Mouse (Mus musculus) cerebellum, postnatal 14 days (tissue): Measurements from ENCODE around the gene Snx15.
A peak's percentile ranks its signal among the peaks of the same experiment; 100 is the strongest.

Experiments
- DNase-seq, 2 experiments: peaks; one replicate each; pipeline ENCODE4 v3.0.0; 2021; ENCODE audit warnings: mixed read lengths in 2 of 2

Gene Snx15

GRCm38 (mm10) chr19:6118677-6119185 is 9.4 kb downstream of the Snx15 start:
- peak; percentile 45 to 63 for DNase-seq

- DNase-seq = peak; percentile 89 to 90
Measured at GRCm38 (mm10) chr19:6117986-6118676, 10.0 kb downstream of the Snx15 start, which contains the start of gene Sac3d1. Gene Sac3d1 (minus strand): TSS chr19:6118650.

- no peak for DNase-seq
Measured at GRCm38 (mm10) chr19:6117346-6117985, 10.6 kb downstream of the Snx15 start.

GRCm38 (mm10) chr19:6116113-6116850 is 11.8 kb downstream of the Snx15 start:
- peak; percentile 43 to 52 for DNase-seq

GRCm38 (mm10) chr19:6113116-6113515 is 15.0 kb downstream of the Snx15 start:
- no peak for DNase-seq

- DNase-seq = no peak
Measured at GRCm38 (mm10) chr19:6105586-6105985, 22.5 kb downstream of the Snx15 start, which contains the start of gene Naaladl1. Gene Naaladl1 (plus strand): TSS chr19:6105782.

GRCm38 (mm10) chr19:6104476-6104875 is 23.6 kb downstream of the Snx15 start:
- DNase-seq = no peak

GRCm38 (mm10) chr19:6102169-6102853 is 25.8 kb downstream of the Snx15 start:
- no peak for DNase-seq

GRCm38 (mm10) chr19:6101186-6101585 is 26.9 kb downstream of the Snx15 start:
- DNase-seq = no peak

- no peak for DNase-seq
Measured at GRCm38 (mm10) chr19:6097847-6098246, 30.3 kb downstream of the Snx15 start.

GRCm38 (mm10) chr19:6094119-6094518 is 34.0 kb downstream of the Snx15 start, which contains the start of gene AC131692.1:
Gene AC131692.1 (plus strand): TSS chr19:6094419.
- DNase-seq = no peak

- no peak for DNase-seq
Measured at GRCm38 (mm10) chr19:6088841-6089240, 39.3 kb downstream of the Snx15 start.

GRCm38 (mm10) chr19:6085417-6085879 is 42.7 kb downstream of the Snx15 start:
- DNase-seq = peak; percentile 45 to 56

GRCm38 (mm10) chr19:6084478-6085248 is 43.4 kb downstream of the Snx15 start, which contains the start of the genes Zfpl1 and Cdca5:
Gene Zfpl1 (minus strand): TSS chr19:6084956.
Gene Cdca5 (plus strand): TSS chr19:6084983.
- peak; percentile 98 to 99 for DNase-seq

GRCm38 (mm10) chr19:6082156-6082555 is 45.9 kb downstream of the Snx15 start, which contains the start of gene Gm28374:
Gene Gm28374 (minus strand): TSS chr19:6082256.
- DNase-seq = no peak

GRCm38 (mm10) chr19:6079983-6080480 is 48.1 kb downstream of the Snx15 start, which contains the start of gene Tmem262:
Gene Tmem262 (plus strand): TSS chr19:6080033.
- no peak for DNase-seq

- peak; percentile 90 to 92 for DNase-seq
Measured at GRCm38 (mm10) chr19:6076564-6077393, 51.3 kb downstream of the Snx15 start, which contains the start of gene Vps51. Gene Vps51 (minus strand): TSS chr19:6077231.

GRCm38 (mm10) chr19:6073889-6074288 is 54.2 kb downstream of the Snx15 start:
- no peak for DNase-seq

- DNase-seq = peak in 1 of 2 experiments; percentile 25
Measured at GRCm38 (mm10) chr19:6071261-6071660, 56.8 kb downstream of the Snx15 start.
